Mouse (Mus musculus) stomach, adult 2 months (tissue): ENCODE measurements around the gene Klhl35. TPM values are rescaled to one million over a fixed set of nuclear protein-coding genes. Genes with fewer than 3 reads are reported as not detected.

Source experiments
- polyA plus RNA-seq: library from polyadenylated mRNA; depleted of rRNA; stranded (reverse); fragments of >200 nt; gene quantifications from 2 replicates; pipeline ENCODE4 v1.2.3, GENCODE M21; 2012; rRNA removed

Klhl35 gene
- polyA plus RNA-seq, result 0.30 and 0.33 TPM in 2 replicates

DNA sequence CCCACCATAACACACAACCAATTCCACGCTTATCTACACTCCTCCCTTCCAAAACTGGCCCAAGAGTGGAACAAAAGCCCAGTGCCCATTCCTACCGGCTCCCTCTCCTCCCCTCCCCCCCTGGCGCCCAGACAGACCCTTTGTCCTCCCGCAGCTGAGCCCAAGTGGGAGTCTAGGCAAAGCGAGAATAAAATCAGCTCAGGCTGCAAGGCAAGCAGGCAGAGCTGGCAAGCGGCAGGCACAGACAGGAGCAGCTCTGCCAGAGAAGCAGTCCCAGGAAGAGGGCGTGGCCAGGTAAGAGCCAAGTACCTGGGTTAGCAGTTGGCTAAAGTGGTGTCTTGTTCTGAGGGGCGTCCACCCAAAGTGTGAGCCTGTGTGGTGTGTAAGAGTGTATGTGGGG, at the start of gene Klhl35:
Gene Klhl35 (plus strand): TSS at position 194 of the 400 bp plus-strand sequence.

DNA sequence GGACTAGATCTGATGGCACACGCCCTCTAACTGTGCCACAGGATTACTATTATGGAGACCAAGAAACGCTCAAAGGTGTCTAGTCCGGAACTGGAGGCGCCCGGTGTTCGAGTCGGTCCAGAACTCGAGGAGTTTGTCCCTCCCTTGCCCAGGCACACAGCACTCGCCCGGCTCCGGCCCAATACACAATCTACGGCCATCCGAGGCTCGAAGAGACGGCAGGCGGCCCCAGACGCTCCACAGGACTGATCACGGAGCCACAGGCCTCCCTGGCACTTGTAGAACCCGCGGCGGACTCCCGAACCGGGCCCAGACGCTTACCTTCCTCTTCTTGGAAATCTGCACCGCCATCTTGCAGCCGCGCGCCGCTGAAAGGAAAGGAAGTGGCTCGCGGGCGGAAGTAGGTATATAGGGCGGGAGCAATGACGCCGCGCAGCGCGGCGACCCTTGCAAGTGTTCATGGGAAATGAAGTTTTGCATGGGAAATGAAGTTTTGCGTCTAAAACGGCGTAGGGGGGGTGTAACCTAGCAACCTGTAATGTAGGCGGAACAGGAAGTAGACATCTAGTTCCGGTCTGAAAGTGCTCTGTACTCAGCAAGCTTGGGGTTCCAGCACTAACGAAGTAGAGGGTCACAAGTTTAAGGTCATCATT, 17.6 kb downstream of the Klhl35 start, which contains the start of gene Rps3:
Gene Rps3 (minus strand): TSS at position 468 of the 653 bp plus-strand sequence.

Other genes starting within 250 kb of the Klhl35 start
- gene Mogat2, start 227.4 kb upstream of the Klhl35 start, polyA plus RNA-seq, result 2.8 and 6.8 TPM in 2 replicates
- 2.6 and 3.3 TPM in 2 replicates for gene Map6, start 198.6 kb upstream of the Klhl35 start, polyA plus RNA-seq
- gene Serpinh1, start 112.8 kb upstream of the Klhl35 start, polyA plus RNA-seq, result 123 and 168 TPM in 2 replicates
- gene Gdpd5, start 84.6 kb upstream of the Klhl35 start, polyA plus RNA-seq, result 12.6 and 23.0 TPM in 2 replicates
- 74.9 and 78.1 TPM in 2 replicates for gene Rps3, start 17.7 kb downstream of the Klhl35 start, polyA plus RNA-seq
- 13.3 and 19.2 TPM in 2 replicates for gene Arrb1, start 69.5 kb downstream of the Klhl35 start, polyA plus RNA-seq
- gene Tpbgl, start 161.1 kb downstream of the Klhl35 start, polyA plus RNA-seq, result 1.8 and 2.5 TPM in 2 replicates
- 5.0 and 7.2 TPM in 2 replicates for gene Slco2b1, start 245.3 kb downstream of the Klhl35 start, polyA plus RNA-seq